Mouse (Mus musculus) CD8-positive naive resting alpha-beta T cell, adult 57 days (primary cell): Measurements from ENCODE around the gene Sept4. TPM values are rescaled to one million over a fixed set of nuclear protein-coding genes. Genes with fewer than 3 reads are reported as not detected.

Source experiments
- total RNA-seq: library from RNA; stranded (reverse); gene quantifications from one replicate; pipeline ENCODE4 v1.2.4, GENCODE M21; 2023

Sept4 gene
- total RNA-seq: 2.9 TPM

GRCm38 (mm10) chr11:87568255-87568953, at the start of gene Sept4:
Gene Sept4 (plus strand): TSS chr11:87568903.

GRCm38 (mm10) chr11:87566501-87566900, 2.2 kb upstream of the Sept4 start, which contains the start of gene Gm11492:
Gene Gm11492 (plus strand): TSS chr11:87566653.

DNA sequence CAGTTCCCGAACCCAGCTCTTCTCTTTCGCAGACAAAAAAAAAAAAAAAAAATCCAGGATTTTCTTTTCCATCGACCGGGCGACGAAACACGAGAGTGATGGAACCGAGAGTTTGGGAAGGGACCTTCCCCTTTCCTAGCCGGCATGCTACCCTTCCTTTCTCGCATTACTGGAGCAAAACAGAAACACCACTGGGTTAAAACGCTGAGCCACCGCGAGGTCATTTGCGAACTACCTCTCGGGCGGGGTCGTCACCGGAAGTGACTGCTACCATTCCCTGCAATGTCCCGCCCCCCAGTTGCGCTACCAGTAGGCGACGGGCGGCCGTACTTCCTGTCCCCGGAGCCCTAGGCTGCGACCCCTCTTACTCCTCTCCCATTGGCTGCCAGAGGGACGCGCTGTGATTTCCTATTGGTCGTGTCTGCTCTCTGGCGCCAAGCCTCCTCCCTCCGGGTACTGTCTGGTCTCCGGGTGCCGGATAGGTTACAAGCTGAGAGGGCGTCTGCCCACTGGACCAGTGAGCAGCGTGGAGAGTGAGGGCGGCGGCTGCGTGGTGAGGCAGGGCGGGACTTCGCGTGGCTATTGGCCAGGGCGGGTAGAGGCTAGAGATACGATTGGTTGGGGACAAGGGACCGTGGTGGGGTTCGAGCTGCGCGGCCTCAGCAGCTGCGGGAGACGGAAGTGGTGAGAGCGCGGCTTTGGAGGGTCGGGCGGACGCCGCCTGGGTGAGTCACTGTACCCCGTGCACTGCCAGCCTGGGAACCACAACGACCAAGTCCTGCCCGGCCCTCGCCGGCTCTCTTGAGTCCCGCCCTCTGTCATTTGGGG, 23.0 kb downstream of the Sept4 start, which contains the start of gene Mtmr4:
Mtmr4 (plus strand) TSS at position 637 of the 828 bp plus-strand sequence.

DNA sequence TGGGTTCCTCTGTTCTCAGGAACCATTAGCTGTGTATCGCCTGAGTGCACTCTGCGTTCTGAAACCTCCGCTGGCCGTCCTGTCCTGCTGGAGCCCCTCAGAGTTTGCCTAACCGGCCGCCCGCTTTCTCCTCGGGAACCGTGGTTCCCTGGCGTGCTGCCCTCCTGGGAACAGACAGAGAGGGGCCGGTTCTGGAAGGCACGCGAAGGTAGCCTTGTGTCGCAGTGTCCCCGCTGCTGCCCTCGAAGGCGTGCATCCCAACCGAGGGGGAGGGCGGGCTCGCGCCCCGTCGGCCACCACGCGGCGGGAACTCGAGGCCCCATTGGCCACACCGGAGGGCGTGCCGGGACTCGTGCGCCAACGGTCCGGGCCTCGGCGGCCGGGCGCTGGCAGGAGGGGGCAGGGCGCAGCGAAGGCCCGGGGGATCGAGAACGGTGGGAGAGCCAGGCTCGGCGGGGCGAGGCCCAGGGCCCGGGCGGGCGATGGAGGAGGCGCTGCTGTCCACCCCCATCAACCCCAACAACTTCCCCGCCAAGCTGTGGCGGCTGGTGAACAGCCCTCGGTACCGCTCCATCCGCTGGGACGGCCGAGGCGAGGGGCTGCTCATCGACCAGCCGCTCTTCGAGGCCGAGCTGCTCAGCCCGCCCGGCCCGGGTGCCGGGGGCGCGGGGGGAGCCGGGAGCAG, 48.2 kb downstream of the Sept4 start, which contains the start of gene Hsf5:
Hsf5 (plus strand) TSS at position 375 of the 685 bp plus-strand sequence.

Other genes with a start within 250 kb of the Sept4 start
- 1.4 TPM for gene Ppm1e, start 209.9 kb upstream of the Sept4 start, total RNA-seq
- gene Rad51c, start 163.9 kb upstream of the Sept4 start, total RNA-seq: 2.0 TPM
- gene Tex14, start 163.8 kb upstream of the Sept4 start, total RNA-seq: 1.1 TPM
- not detected for gene Gm11492, start 2.2 kb upstream of the Sept4 start, total RNA-seq
- gene Mtmr4, start 23.3 kb downstream of the Sept4 start, total RNA-seq: 21.9 TPM
- gene Hsf5, start 48.3 kb downstream of the Sept4 start, total RNA-seq: 0.15 TPM
- 2.1 TPM for gene Rnf43, start 93.8 kb downstream of the Sept4 start, total RNA-seq
- 135 TPM for gene Supt4a, start 168.6 kb downstream of the Sept4 start, total RNA-seq
- gene Tspoap1, start 191.6 kb downstream of the Sept4 start, total RNA-seq: 5.5 TPM
- gene Mpo, start 224.7 kb downstream of the Sept4 start, total RNA-seq: 0.80 TPM